Comparison of ENCODE assay signal across 18 mouse cellular contexts in the genomic region with DNA sequence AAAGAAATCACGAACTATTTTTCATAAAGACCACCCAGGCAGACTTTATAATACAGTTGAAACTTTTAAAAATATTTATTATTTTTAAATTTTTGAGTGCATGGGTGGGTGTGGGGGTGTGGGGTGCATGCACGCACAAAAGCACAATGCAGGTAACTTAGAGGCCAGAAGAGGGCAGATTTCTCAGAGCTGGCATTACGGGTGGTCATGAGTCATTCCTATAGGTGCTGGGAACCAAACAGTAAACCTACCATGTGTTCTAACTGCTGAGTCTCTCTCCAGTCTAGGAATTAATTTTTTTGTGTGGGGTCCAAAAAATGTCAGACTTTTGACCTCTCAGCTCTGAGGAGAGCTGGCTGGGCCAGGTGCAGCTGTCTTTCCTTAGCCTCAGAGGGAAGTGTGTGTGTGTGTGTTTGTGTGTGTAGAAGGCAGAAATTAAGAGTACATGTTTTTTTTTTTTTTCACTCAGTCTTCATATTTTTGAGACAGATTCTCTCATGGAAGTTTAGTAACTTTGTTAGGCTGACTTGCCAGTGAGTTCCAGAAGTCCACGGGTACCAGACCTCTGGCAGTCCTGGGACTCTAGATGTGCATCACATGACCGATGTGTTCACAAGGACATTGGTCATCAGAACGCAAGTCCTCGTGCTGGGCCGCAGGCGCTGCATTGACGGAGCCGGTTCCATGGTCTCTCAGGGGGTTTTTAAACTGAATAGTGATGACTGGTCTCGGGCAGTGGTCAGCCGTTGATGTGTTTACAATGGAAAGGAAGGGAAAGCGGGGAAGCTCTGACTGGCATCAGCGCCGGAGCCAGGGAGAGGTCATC. TPM values are rescaled to one million over a fixed set of nuclear protein-coding genes. Genes with fewer than 3 reads are reported as not detected.
A peak's percentile ranks its signal among the peaks of the same experiment; 100 is the strongest.
DNase-seq lines count a peak whose midpoint lies in the region; ATAC-seq and TF ChIP-seq lines count a peak whose summit lies in the region.
"Had no signal": no experiment of that assay in that cellular context is flagged by ENCODE, and none has a peak within 500 bp of the region (broad histone marks: within the 10 kb centered on the region; RNA-seq: fewer than 3 reads in every experiment).

No protein-coding gene starts in this region.

- H3K9me3 ChIP-seq in hindbrain, embryonic 10.5 days = no peaks in the 10 kb centered on the region
- H3K9me3 ChIP-seq in hindbrain, embryonic 14.5 days (ENCODE audit: control insufficient read depth, low read length) = no peaks in the 10 kb centered on the region
- H3K9me3 ChIP-seq in lung, embryonic 15.5 days = no peaks in the 10 kb centered on the region
- H3K9me3 ChIP-seq in embryonic facial prominence, embryonic 10.5 days = no peaks in the 10 kb centered on the region
- H3K9me3 ChIP-seq in stomach, postnatal 0 days (ENCODE audit: control insufficient read depth, low read length) = no peaks in the 10 kb centered on the region
- H3K9me3 ChIP-seq: forebrain, embryonic 13.5 days; hindbrain, embryonic 12.5 days had no signal

- no peaks in the 10 kb centered on the region for H3K36me3 ChIP-seq in hindbrain, embryonic 10.5 days
- no peaks in the 10 kb centered on the region for H3K36me3 ChIP-seq in hindbrain, embryonic 14.5 days (replicated peaks; ENCODE audit: control insufficient read depth, insufficient read depth)
- H3K36me3 ChIP-seq in lung, embryonic 15.5 days = no peaks in the 10 kb centered on the region
- no peaks in the 10 kb centered on the region for H3K36me3 ChIP-seq in embryonic facial prominence, embryonic 10.5 days (replicated peaks)
- H3K36me3 ChIP-seq in stomach, postnatal 0 days (ENCODE audit: control insufficient read depth, insufficient read depth, low read length) = no peaks in the 10 kb centered on the region
- H3K36me3 ChIP-seq: hindbrain, embryonic 12.5 days had no signal

- peak; percentile 14; the same call in 1 of the 2 replicates for TF ChIP-seq CTCF in stomach, postnatal 0 days (IDR thresholded peaks at IDR 0.05; ENCODE audit: low read depth)

- H3K9ac ChIP-seq in hindbrain, embryonic 14.5 days = no peak overlapping the region
- H3K9ac ChIP-seq in lung, embryonic 15.5 days = no peak overlapping the region
- no peak overlapping the region for H3K9ac ChIP-seq in stomach, postnatal 0 days (ENCODE audit: low read length)
- H3K9ac ChIP-seq: forebrain, embryonic 13.5 days; hindbrain, embryonic 12.5 days had no signal

- H3K4me2 ChIP-seq in hindbrain, embryonic 14.5 days (replicated peaks) = no peak overlapping the region
- no peak overlapping the region for H3K4me2 ChIP-seq in lung, embryonic 15.5 days
- no peak overlapping the region for H3K4me2 ChIP-seq in stomach, postnatal 0 days (replicated peaks; ENCODE audit: low read depth)
- H3K4me2 ChIP-seq: forebrain, embryonic 13.5 days; hindbrain, embryonic 12.5 days had no signal

- peaks cover 27% of the 10 kb centered on the region for H3K27me3 ChIP-seq in hindbrain, embryonic 10.5 days (ENCODE audit: insufficient read depth, poor library complexity, severe bottlenecking)
- no peaks in the 10 kb centered on the region for H3K27me3 ChIP-seq in hindbrain, embryonic 14.5 days (ENCODE audit: control insufficient read depth, insufficient read depth, low read length)
- no peaks in the 10 kb centered on the region for H3K27me3 ChIP-seq in lung, embryonic 15.5 days
- peaks cover 24% of the 10 kb centered on the region for H3K27me3 ChIP-seq in embryonic facial prominence, embryonic 10.5 days (replicated peaks; ENCODE audit: low read depth, poor library complexity, severe bottlenecking)
- no peaks in the 10 kb centered on the region for H3K27me3 ChIP-seq in stomach, postnatal 0 days (ENCODE audit: control insufficient read depth, insufficient read depth, low read length)

- H3K4me1 ChIP-seq in hindbrain, embryonic 10.5 days (replicated peaks) = peaks cover 68% of the 10 kb centered on the region
- H3K4me1 ChIP-seq in hindbrain, embryonic 14.5 days (replicated peaks; ENCODE audit: control insufficient read depth, insufficient read depth, low read length) = 0 out of 2 replicates have a peak, but pooled peaks cover 9% of the 10 kb centered on the region
- peaks cover 15% of the 10 kb centered on the region for H3K4me1 ChIP-seq in lung, embryonic 15.5 days
- peaks cover 57% of the 10 kb centered on the region for H3K4me1 ChIP-seq in embryonic facial prominence, embryonic 10.5 days
- no peaks in the 10 kb centered on the region for H3K4me1 ChIP-seq in stomach, postnatal 0 days (replicated peaks; ENCODE audit: control insufficient read depth, insufficient read depth)
- H3K4me1 ChIP-seq: forebrain, embryonic 13.5 days had no signal

- TF ChIP-seq EP300 in stomach, postnatal 0 days (optimal IDR thresholded peaks at IDR 0.05) = no peak

- peak; percentile 17 for DNase-seq in hindbrain, embryonic 10.5 days (ENCODE audit: low spot score)
- DNase-seq in hindbrain, embryonic 14.5 days (ENCODE audit: low spot score) = no peak
- no peak for DNase-seq in lung, postnatal 25 days (ENCODE audit: low spot score)
- DNase-seq in embryonic facial prominence, embryonic 10.5 days (ENCODE audit: low spot score) = no peak
- DNase-seq in stomach, postnatal 0 days (ENCODE audit: low spot score) = no peak
- no peak for DNase-seq in cerebellum, adult 8-10 months
- DNase-seq in cerebellum, postnatal 36 days = no peak
- DNase-seq: cerebellum, adult 18-20 months; gastrocnemius, postnatal 25 days; kidney, postnatal 14 days; left cerebral cortex, postnatal 4 days; lung, adult 2 months; thymus, postnatal 14 days had no signal

- ATAC-seq in hindbrain, embryonic 14.5 days (ENCODE audit: low FRiP score) = no peak
- ATAC-seq in lung, embryonic 15.5 days (ENCODE audit: borderline replicate concordance, extremely low read depth, low FRiP score, low TSS enrichment) = no peak
- ATAC-seq in stomach, postnatal 0 days (ENCODE audit: low FRiP score, low TSS enrichment) = no peak
- ATAC-seq: activated CD4-positive, CD25-positive, alpha-beta regulatory T cell, adult 4 months; forebrain, embryonic 13.5 days; inflammation-experienced regulatory T-cells, adult 6 months had no signal

- H3K4me3 ChIP-seq in hindbrain, embryonic 10.5 days = no peak overlapping the region
- H3K4me3 ChIP-seq in hindbrain, embryonic 14.5 days (replicated peaks; ENCODE audit: low read length) = no peak overlapping the region
- H3K4me3 ChIP-seq in lung, embryonic 15.5 days = no peak overlapping the region
- H3K4me3 ChIP-seq in embryonic facial prominence, embryonic 10.5 days = no peak overlapping the region
- no peak overlapping the region for H3K4me3 ChIP-seq in stomach, postnatal 0 days (ENCODE audit: low read depth, low read length)
- H3K4me3 ChIP-seq: forebrain, embryonic 13.5 days; hindbrain, embryonic 12.5 days had no signal

- 84% methylated on average over 16 of the region's 16 CpGs for WGBS in hindbrain, embryonic 10.5 days
- WGBS in hindbrain, embryonic 14.5 days = 76% methylated on average over 16 of the region's 16 CpGs
- 67% methylated on average over 16 of the region's 16 CpGs for WGBS in lung, embryonic 15.5 days
- 92% methylated on average over 16 of the region's 16 CpGs for WGBS in embryonic facial prominence, embryonic 10.5 days
- 83% methylated on average over 16 of the region's 16 CpGs for WGBS in stomach, postnatal 0 days

- H3K27ac ChIP-seq in hindbrain, embryonic 10.5 days = peak overlapping the region; percentile 81
- H3K27ac ChIP-seq in hindbrain, embryonic 14.5 days = no peak overlapping the region
- peak overlapping the region; percentile 43 for H3K27ac ChIP-seq in lung, embryonic 15.5 days
- peak overlapping the region; percentile 68; the same call in 1 of the 2 replicates for H3K27ac ChIP-seq in embryonic facial prominence, embryonic 10.5 days (replicated peaks)
- no peak overlapping the region for H3K27ac ChIP-seq in stomach, postnatal 0 days (replicated peaks)
- H3K27ac ChIP-seq: forebrain, embryonic 13.5 days; hindbrain, embryonic 12.5 days had no signal

RNA-seq across cellular contexts. Expression of a gene that starts 25.5 kb away (rescaled TPM):
- polyA plus RNA-seq in hindbrain, embryonic 10.5 days (2016; fragmentation: Nextera tagmentation; extraction: Ambion mirVana) = 19.1 and 20.3 TPM in 2 replicates
- polyA plus RNA-seq in hindbrain, embryonic 14.5 days (2014; fragmentation: Nextera tagmentation; extraction: Ambion mirVana) = 38.2 and 40.2 TPM in 2 replicates
- polyA plus RNA-seq in lung, embryonic 15.5 days (2015; fragmentation: Nextera tagmentation; extraction: Ambion mirVana) = 8.5 and 8.7 TPM in 2 replicates
- 17.6 and 18.7 TPM in 2 replicates for polyA plus RNA-seq in embryonic facial prominence, embryonic 10.5 days (2016; fragmentation: Nextera tagmentation; extraction: Ambion mirVana)
- 21.7 and 22.4 TPM in 2 replicates for polyA plus RNA-seq in stomach, postnatal 0 days (2015; fragmentation: Nextera tagmentation; extraction: Ambion mirVana)

Comparison
In these comparisons a context has a peak if more than half of its experiments do, and no peak if none do; other contexts are left out.
1. H3K27ac ChIP-seq: peak in hindbrain, embryonic 10.5 days (single experiment), lung, embryonic 15.5 days (single experiment) and embryonic facial prominence, embryonic 10.5 days (single experiment); none in hindbrain, embryonic 14.5 days (single experiment) and stomach, postnatal 0 days (single experiment).